In the genomic region with DNA sequence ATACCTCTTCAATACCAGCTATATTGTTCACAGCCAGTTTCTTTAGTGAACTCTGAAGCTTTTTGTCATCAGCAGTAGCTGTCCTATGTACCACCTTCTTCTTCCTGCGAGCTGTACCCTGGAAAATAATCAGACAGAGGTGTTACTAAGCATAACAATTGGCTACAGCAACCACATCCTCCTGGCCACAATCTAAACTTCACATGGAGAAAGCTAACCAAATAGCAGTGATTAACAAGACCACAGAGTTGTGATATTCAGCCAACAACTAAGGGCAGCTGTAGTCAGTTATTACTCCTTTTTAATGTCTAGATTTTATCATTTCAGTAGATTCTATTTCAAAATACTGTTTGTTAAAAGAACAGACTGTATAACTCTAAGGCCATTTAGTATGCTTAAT, we compare ENCODE assay signal across 29 mouse cellular contexts. TPM values are rescaled to one million over a fixed set of nuclear protein-coding genes. Genes with fewer than 3 reads are reported as not detected.
"Had no signal": no experiment of that assay in that cellular context is flagged by ENCODE, and none has a peak within 500 bp of the region (broad histone marks: within the 10 kb centered on the region; RNA-seq: fewer than 3 reads in every experiment).

No protein-coding gene starts in this region.

- DNase-seq: gastrocnemius, adult 2 months; gastrocnemius, postnatal 10 days; gastrocnemius, postnatal 25 days; heart, adult 18-20 months; heart, postnatal 10 days; heart, postnatal 4 days; kidney, adult 18-20 months; kidney, adult 8-10 months; kidney, postnatal 10 days; kidney, postnatal 25 days; layer of hippocampus, adult 9-11 months; liver; liver, embryonic 13.5 days had no signal

- H3K4me1 ChIP-seq: heart, embryonic 10.5 days; heart, embryonic 12.5 days; intestine, embryonic 15.5 days; limb, embryonic 10.5 days; limb, embryonic 12.5 days had no signal

- ATAC-seq: hindbrain, postnatal 0 days; inflammation-experienced regulatory T-cells, adult 6 months; intestine, embryonic 15.5 days; intestine, postnatal 0 days had no signal

- H3K27me3 ChIP-seq: heart, embryonic 12.5 days; hindbrain, embryonic 12.5 days; hindbrain, embryonic 15.5 days; intestine, embryonic 15.5 days; limb, embryonic 12.5 days; liver, embryonic 13.5 days had no signal

- H3K27ac ChIP-seq: gastrocnemius, adult 2 months; heart, embryonic 10.5 days; hindbrain, embryonic 10.5 days; hindbrain, embryonic 12.5 days; hindbrain, embryonic 15.5 days; hindbrain, postnatal 0 days; intestine, embryonic 15.5 days; left cerebral cortex, adult 2 months; limb, embryonic 10.5 days; limb, embryonic 12.5 days; liver, embryonic 13.5 days had no signal

- H3K4me2 ChIP-seq: heart, embryonic 12.5 days; hindbrain, embryonic 12.5 days; hindbrain, embryonic 15.5 days; intestine, embryonic 15.5 days; limb, embryonic 12.5 days; liver, embryonic 11.5 days; liver, embryonic 13.5 days had no signal

- H3K9ac ChIP-seq: heart, embryonic 12.5 days; hindbrain, embryonic 12.5 days; hindbrain, embryonic 15.5 days; intestine, embryonic 15.5 days; limb, embryonic 12.5 days; liver, embryonic 13.5 days had no signal

- H3K9me3 ChIP-seq: heart, embryonic 10.5 days; heart, embryonic 12.5 days; hindbrain, embryonic 10.5 days; hindbrain, embryonic 12.5 days; hindbrain, embryonic 15.5 days; intestine, embryonic 15.5 days; limb, embryonic 10.5 days; limb, embryonic 12.5 days; liver, embryonic 13.5 days had no signal

- H3K4me3 ChIP-seq: gastrocnemius, adult 2 months; heart, embryonic 10.5 days; heart, embryonic 12.5 days; hindbrain, embryonic 10.5 days; hindbrain, embryonic 12.5 days; hindbrain, embryonic 15.5 days; intestine, embryonic 15.5 days; left cerebral cortex, adult 2 months; limb, embryonic 10.5 days; limb, embryonic 12.5 days; liver, embryonic 13.5 days had no signal

RNA-seq across cellular contexts. Expression of a gene that starts 22.3 kb away (rescaled TPM):
- total RNA-seq: gastrocnemius, postnatal 10 days; gastrocnemius, postnatal 25 days; heart, adult 18-20 months; heart, postnatal 10 days; heart, postnatal 25 days; heart, postnatal 4 days; layer of hippocampus, adult 18-20 months; left cerebral cortex, adult 2 months had no signal
- polyA plus RNA-seq: large intestine, adult 2 months had no signal
